Mouse (Mus musculus): Measurements from ENCODE around the gene Arl4d.
A peak's percentile ranks its signal among the peaks of the same experiment; 100 is the strongest.
"Not testable (repeated sequence)": the region's sequence is repeated elsewhere in the genome, so short reads cannot be mapped to it uniquely, and the experiment has no call there.

DNA sequence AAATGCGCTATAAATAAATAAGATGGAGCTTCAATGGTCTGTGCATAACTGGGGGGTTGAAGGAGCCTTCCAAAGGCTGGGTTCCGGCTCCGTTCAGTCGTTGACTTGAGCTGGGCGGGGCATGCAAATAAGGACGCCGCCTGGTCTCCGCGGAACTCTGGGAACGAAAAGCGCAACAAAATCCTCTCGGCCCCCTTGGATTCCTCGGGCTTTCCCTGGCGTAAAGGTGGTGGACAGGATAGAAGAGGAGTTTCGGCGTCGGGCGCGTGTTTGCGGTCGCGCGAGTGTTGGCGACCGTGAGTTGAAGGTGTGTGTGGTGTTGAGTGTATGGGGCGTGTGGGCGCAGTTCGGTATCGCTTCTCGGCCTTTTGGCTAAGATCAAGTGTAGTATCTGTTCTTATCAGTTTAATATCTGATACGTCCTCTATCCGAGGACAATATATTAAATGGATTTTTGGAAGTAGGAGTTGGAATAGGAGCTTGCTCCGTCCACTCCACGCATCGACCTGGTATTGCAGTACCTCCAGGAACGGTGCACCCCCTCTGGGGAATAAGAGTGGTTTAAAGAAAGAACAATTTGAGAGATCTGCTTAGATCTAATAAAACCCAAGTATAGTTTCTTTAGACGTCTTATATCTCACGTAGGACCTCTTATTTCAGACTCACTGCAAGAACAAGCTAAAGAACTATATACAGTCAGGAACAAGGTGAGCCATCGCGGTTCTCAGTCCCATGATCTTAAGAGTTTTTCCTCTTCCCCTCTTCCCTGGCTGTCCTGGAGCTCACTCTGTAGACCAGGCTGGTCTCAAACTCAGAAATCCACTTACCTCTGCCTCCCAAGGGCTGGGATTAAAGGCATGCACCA is 7.2 kb upstream of the Arl4d start:
- TF ChIP-seq CTCF (conservative IDR thresholded peaks at IDR 0.05 in 1 of 2, IDR thresholded peaks at IDR 0.05 in 1 of 2; ENCODE audit: low read depth in 2 of 2, low read length in 2 of 2); USF1 (IDR thresholded peaks at IDR 0.05; ENCODE audit: low read depth, low read length): not testable (repeated sequence)
- TF ChIP-seq TCF12 (IDR thresholded peaks at IDR 0.05; ENCODE audit: low read depth, low read length) = peak; percentile 91

Data from CH12.LX (cell line).